Mouse (Mus musculus) heart, embryonic 10.5 days (tissue): Measurements from ENCODE around the gene Zc3h18. TPM values are rescaled to one million over a fixed set of nuclear protein-coding genes. Genes with fewer than 3 reads are reported as not detected.

Experiments used
- DNase-seq: peaks from one replicate; pipeline ENCODE4 v3.0.0-alpha.2; 2017; ENCODE audit warnings: low spot score
- H3K27ac ChIP-seq: fragments of 300-500 bp; sonication (generic); 2 replicates; pipeline ENCODE4 v1.5.1; 2016; ENCODE audit warnings: mild to moderate bottlenecking
- H3K27me3 ChIP-seq: fragments of 300-500 bp; sonication (generic); 2 replicates; pipeline ENCODE4 v1.6.1; 2016; ENCODE audit warnings: mild to moderate bottlenecking; ENCODE audit not compliant: poor library complexity, insufficient read depth, severe bottlenecking
- H3K36me3 ChIP-seq: fragments of 300-500 bp; sonication (generic); 2 replicates; pipeline ENCODE4 v1.6.1; 2016; ENCODE audit warnings: mild to moderate bottlenecking, moderate library complexity
- H3K4me1 ChIP-seq: fragments of 300-500 bp; sonication (generic); 2 replicates; pipeline ENCODE4 v1.6.1; 2016; ENCODE audit warnings: mild to moderate bottlenecking
- H3K4me3 ChIP-seq: fragments of 300-500 bp; sonication (generic); 2 replicates; pipeline ENCODE4 v1.5.1; 2016; ENCODE audit warnings: mild to moderate bottlenecking, moderate library complexity
- H3K9me3 ChIP-seq: fragments of 300-500 bp; sonication (generic); 2 replicates; pipeline ENCODE4 v1.6.1; 2016; ENCODE audit warnings: mild to moderate bottlenecking, moderate library complexity
- WGBS: fragments of 180-500 bp; shearing (Covaris S2); methylation state at CpG from one replicate; pipeline ENCODE4 v1.1.7; 2016; 5-methylcytosine and 5-hydroxymethylcytosine counted together
- polyA plus RNA-seq: library from polyadenylated mRNA; unstranded; fragments of >200 nt; fragmentation: Nextera tagmentation; extraction: Ambion mirVana; gene quantifications from 2 replicates; pipeline ENCODE4 v1.2.1, GENCODE M21; 2016

Gene Zc3h18
- 47.4 and 51.0 TPM in 2 replicates for polyA plus RNA-seq

- DNase-seq, result peak; percentile 99
- peak within 1 kb of the TSS; percentile 91 for H3K4me3 ChIP-seq
- peaks cover 25% of the 10 kb centered on the region for H3K4me1 ChIP-seq
- no peaks in the 10 kb centered on the region for H3K9me3 ChIP-seq
- H3K36me3 ChIP-seq, result peaks cover 32% of the 10 kb centered on the region
- peak within 1 kb of the TSS; percentile 96 for H3K27ac ChIP-seq
- H3K27me3 ChIP-seq, result no peaks in the 10 kb centered on the region
- 2% methylated on average over 104 of the region's 107 CpGs for WGBS
Measured at GRCm38 (mm10) chr8:122376365-122377231, at the start of gene Zc3h18. Gene Zc3h18, plus strand, starts transcription at chr8:122376609.

GRCm38 (mm10) chr8:122329072-122329471 lies 47.3 kb upstream of the Zc3h18 start:
- H3K9me3 ChIP-seq, result no peaks in the 10 kb centered on the region

GRCm38 (mm10) chr8:122329553-122330239 lies 46.7 kb upstream of the Zc3h18 start:
- Histone ChIP-seq H3K27me3 (peaks cover 13% of the 10 kb centered on the region), H3K4me3 (no peak overlapping the region), H3K4me1 (peaks cover 87% of the 10 kb centered on the region), H3K27ac (peak overlapping the region; percentile 85), H3K36me3 (peaks cover 65% of the 10 kb centered on the region), H3K9me3 (no peaks in the 10 kb centered on the region)
- no peak for DNase-seq
- 74% methylated on average over 22 of the region's 22 CpGs for whole genome bisulfite sequencing

More at GRCm38 (mm10) chr8:122329072-122329471, 47.3 kb upstream of the Zc3h18 start:
- Histone ChIP-seq H3K4me3 (no peak overlapping the region), H3K36me3 (peaks cover 60% of the 10 kb centered on the region), H3K4me1 (peaks cover 93% of the 10 kb centered on the region), H3K27ac (peak overlapping the region; percentile 85), H3K27me3 (peaks cover 7% of the 10 kb centered on the region)
- DNase-seq, result no peak
- WGBS, result 49% methylated on average over 8 of the region's 8 CpGs

GRCm38 (mm10) chr8:122330446-122331133 lies 45.8 kb upstream of the Zc3h18 start:
- H3K9me3 ChIP-seq, result no peaks in the 10 kb centered on the region
- DNase-seq, result no peak
- no peak overlapping the region for H3K4me3 ChIP-seq
- H3K27me3 ChIP-seq, result peaks cover 22% of the 10 kb centered on the region
- 58% methylated on average over 12 of the region's 12 CpGs for WGBS
- H3K27ac ChIP-seq, result peak overlapping the region; percentile 85
- H3K4me1 ChIP-seq, result peaks cover 86% of the 10 kb centered on the region
- peaks cover 69% of the 10 kb centered on the region for H3K36me3 ChIP-seq

- peaks cover 86% of the 10 kb centered on the region for H3K4me1 ChIP-seq
- peaks cover 27% of the 10 kb centered on the region for H3K27me3 ChIP-seq
- no peak overlapping the region for H3K4me3 ChIP-seq
- 62% methylated on average over 3 of the region's 3 CpGs for WGBS
- H3K36me3 ChIP-seq, result peaks cover 74% of the 10 kb centered on the region
- DNase-seq, result no peak
- H3K27ac ChIP-seq, result peak overlapping the region; percentile 85
- no peaks in the 10 kb centered on the region for H3K9me3 ChIP-seq
Measured at GRCm38 (mm10) chr8:122331134-122331523, 45.3 kb upstream of the Zc3h18 start.

- Histone ChIP-seq H3K27me3 (peaks cover 45% of the 10 kb centered on the region), H3K27ac (peak overlapping the region; percentile 48; the same call in 1 of the 2 replicates), H3K9me3 (no peaks in the 10 kb centered on the region), H3K4me1 (peaks cover 80% of the 10 kb centered on the region), H3K4me3 (no peak overlapping the region), H3K36me3 (peaks cover 89% of the 10 kb centered on the region)
- WGBS, result 69% methylated on average over 6 of the region's 6 CpGs
- DNase-seq, result no peak
Measured at GRCm38 (mm10) chr8:122332753-122333506, 43.5 kb upstream of the Zc3h18 start.

GRCm38 (mm10) chr8:122333531-122333930 lies 42.9 kb upstream of the Zc3h18 start:
- peaks cover 51% of the 10 kb centered on the region for H3K27me3 ChIP-seq
- H3K9me3 ChIP-seq, result no peaks in the 10 kb centered on the region
- H3K4me3 ChIP-seq, result no peak overlapping the region
- 88% methylated on average over 7 of the region's 7 CpGs for WGBS
- peaks cover 89% of the 10 kb centered on the region for H3K36me3 ChIP-seq
- DNase-seq, result no peak
- H3K4me1 ChIP-seq, result peaks cover 77% of the 10 kb centered on the region
- 0 out of 2 replicates have a peak overlapping the region, but pooled peaks have one; percentile 37 for H3K27ac ChIP-seq

- 86% methylated on average over 13 of the region's 13 CpGs for WGBS
- H3K9me3 ChIP-seq, result no peaks in the 10 kb centered on the region
- DNase-seq, result no peak
- H3K27ac ChIP-seq, result no peak overlapping the region
- peaks cover 94% of the 10 kb centered on the region for H3K36me3 ChIP-seq
- peaks cover 66% of the 10 kb centered on the region for H3K4me1 ChIP-seq
- H3K27me3 ChIP-seq, result peaks cover 52% of the 10 kb centered on the region
- no peak overlapping the region for H3K4me3 ChIP-seq
Measured at GRCm38 (mm10) chr8:122334791-122335490, 41.5 kb upstream of the Zc3h18 start.

- peaks cover 94% of the 10 kb centered on the region for H3K36me3 ChIP-seq
- H3K9me3 ChIP-seq, result no peaks in the 10 kb centered on the region
- peaks cover 58% of the 10 kb centered on the region for H3K4me1 ChIP-seq
- peak overlapping the region; percentile 58 for H3K4me3 ChIP-seq
- H3K27me3 ChIP-seq, result peaks cover 52% of the 10 kb centered on the region
- 40% methylated on average over 57 of the region's 57 CpGs for WGBS
- H3K27ac ChIP-seq, result peak overlapping the region; percentile 73
- DNase-seq, result no peak
Measured at GRCm38 (mm10) chr8:122335638-122336250, 40.7 kb upstream of the Zc3h18 start.

- 23% methylated on average over 80 of the region's 81 CpGs for WGBS
- peak overlapping the region; percentile 73 for H3K27ac ChIP-seq
- no peaks in the 10 kb centered on the region for H3K9me3 ChIP-seq
- H3K4me3 ChIP-seq, result peak overlapping the region; percentile 58
- peaks cover 52% of the 10 kb centered on the region for H3K27me3 ChIP-seq
- peaks cover 54% of the 10 kb centered on the region for H3K4me1 ChIP-seq
- DNase-seq, result no peak
- peaks cover 89% of the 10 kb centered on the region for H3K36me3 ChIP-seq
Measured at GRCm38 (mm10) chr8:122336251-122336910, 40.0 kb upstream of the Zc3h18 start.

- H3K27ac ChIP-seq, result no peak overlapping the region
- no peak for DNase-seq
- H3K36me3 ChIP-seq, result peaks cover 67% of the 10 kb centered on the region
- H3K9me3 ChIP-seq, result no peaks in the 10 kb centered on the region
- 66% methylated on average over 6 of the region's 6 CpGs for WGBS
- H3K4me1 ChIP-seq, result peaks cover 55% of the 10 kb centered on the region
- H3K27me3 ChIP-seq, result peaks cover 47% of the 10 kb centered on the region
- H3K4me3 ChIP-seq, result no peak overlapping the region
Measured at GRCm38 (mm10) chr8:122338852-122339251, 37.6 kb upstream of the Zc3h18 start.
